Mouse (Mus musculus) stomach, embryonic 15.5 days (tissue): ENCODE data around the gene Vmn2r26. TPM values are rescaled to one million over a fixed set of nuclear protein-coding genes. Genes with fewer than 3 reads are reported as not detected.
"Not testable (repeated sequence)": the region's sequence is repeated elsewhere in the genome, so short reads cannot be mapped to it uniquely, and the experiment has no call there.

Experiments
- ATAC-seq: fragments of 200-750 bp; cut with Nextera tagmentation; 2 replicates; pipeline ENCODE4 v1.8.0; 2017; ENCODE audit warnings: low read depth, moderate number of reproducible peaks, moderate TSS enrichment; ENCODE audit not compliant: insufficient read depth, low FRiP score
- H3K27ac ChIP-seq: fragments of 300-500 bp; sonication (generic); 2 replicates; pipeline ENCODE4 v1.5.1; 2015; ENCODE audit warnings: mild to moderate bottlenecking, inconsistent platforms
- H3K27me3 ChIP-seq: fragments of 300-500 bp; sonication (generic); replicated peaks from 2 replicates; pipeline ENCODE4 v1.6.1; 2015; ENCODE audit warnings: inconsistent platforms
- H3K36me3 ChIP-seq: fragments of 300-500 bp; sonication (generic); 2 replicates; pipeline ENCODE4 v1.6.1; 2015; ENCODE audit warnings: inconsistent platforms
- H3K4me1 ChIP-seq: fragments of 300-500 bp; sonication (generic); 2 replicates; pipeline ENCODE4 v1.6.1; 2015; ENCODE audit warnings: inconsistent platforms
- H3K4me2 ChIP-seq: fragments of 300-500 bp; sonication (generic); 2 replicates; pipeline ENCODE4 v1.6.1; 2015; ENCODE audit warnings: mild to moderate bottlenecking, inconsistent platforms
- H3K4me3 ChIP-seq: fragments of 300-500 bp; sonication (generic); replicated peaks from 2 replicates; pipeline ENCODE4 v1.5.1; 2015; ENCODE audit warnings: inconsistent platforms
- H3K9ac ChIP-seq: fragments of 300-500 bp; sonication (generic); 2 replicates; pipeline ENCODE4 v1.6.1; 2015; ENCODE audit warnings: inconsistent platforms
- H3K9me3 ChIP-seq: fragments of 300-500 bp; sonication (generic); 2 replicates; pipeline ENCODE4 v1.6.1; 2016; ENCODE audit warnings: inconsistent platforms
- WGBS: fragments of 180-500 bp; shearing (Covaris S2); methylation state at CpG from one replicate; pipeline ENCODE4 v1.1.7; 2015; 5-methylcytosine and 5-hydroxymethylcytosine counted together
- polyA plus RNA-seq: library from polyadenylated mRNA; unstranded; fragments of >200 nt; fragmentation: Nextera tagmentation; extraction: Ambion mirVana; gene quantifications from 2 replicates; pipeline ENCODE4 v1.2.1, GENCODE M21; 2015

Vmn2r26 gene
- polyA plus RNA-seq: not detected in 2 replicates

GRCm38 (mm10) chr6:124024268-124024667 is at the start of gene Vmn2r26:
Gene Vmn2r26 (plus strand): TSS chr6:124024568.
- not testable (repeated sequence) for H3K4me3 ChIP-seq, H3K9me3 ChIP-seq, H3K36me3 ChIP-seq, H3K4me2 ChIP-seq, H3K9ac ChIP-seq, H3K27ac ChIP-seq, ATAC-seq, H3K4me1 ChIP-seq, H3K27me3 ChIP-seq
- WGBS: 39% methylated on average over 1 of the region's 1 CpGs

- ATAC-seq: no peak
- WGBS: 41% methylated on average over 1 of the region's 1 CpGs
- Histone ChIP-seq H3K9ac (no peak overlapping the region), H3K36me3 (no peaks in the 10 kb centered on the region), H3K27me3 (no peaks in the 10 kb centered on the region), H3K4me2 (no peak overlapping the region), H3K4me1 (no peaks in the 10 kb centered on the region), H3K27ac (no peak overlapping the region), H3K4me3 (no peak overlapping the region), H3K9me3 (no peaks in the 10 kb centered on the region)
Measured at GRCm38 (mm10) chr6:124020841-124021240, 3.5 kb upstream of the Vmn2r26 start.

DNA sequence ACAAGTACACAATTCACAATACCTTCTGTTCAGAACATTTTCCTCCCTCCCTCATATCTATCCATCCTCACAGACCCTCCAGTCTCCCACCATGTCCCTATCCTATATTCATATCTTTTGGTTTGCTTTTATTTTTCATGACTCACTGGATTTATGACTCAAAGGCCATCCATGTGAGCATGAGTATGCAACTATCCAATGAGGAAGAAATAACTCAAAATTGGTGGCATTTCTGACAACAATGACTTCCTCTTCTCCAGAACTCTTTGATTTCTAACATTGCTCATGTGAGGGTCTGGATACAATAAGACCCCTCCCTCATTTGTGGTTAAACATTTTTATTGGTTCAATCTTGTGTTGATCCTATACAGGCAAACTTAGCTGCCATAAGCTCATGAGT is 24.0 kb downstream of the Vmn2r26 start:
- Histone ChIP-seq H3K4me1 (no peaks in the 10 kb centered on the region), H3K4me2 (no peak overlapping the region), H3K9ac (no peak overlapping the region), H3K36me3 (no peaks in the 10 kb centered on the region), H3K27me3 (no peaks in the 10 kb centered on the region), H3K4me3 (no peak overlapping the region), H3K27ac (no peak overlapping the region), H3K9me3 (no peaks in the 10 kb centered on the region)
- no peak for ATAC-seq

- not testable (repeated sequence) for H3K4me1 ChIP-seq, H3K36me3 ChIP-seq, H3K9me3 ChIP-seq, ATAC-seq, H3K4me3 ChIP-seq, H3K27ac ChIP-seq, H3K9ac ChIP-seq, H3K27me3 ChIP-seq, H3K4me2 ChIP-seq
Measured at GRCm38 (mm10) chr6:124053611-124054010, 29.2 kb downstream of the Vmn2r26 start.

GRCm38 (mm10) chr6:124102334-124102733 is 78.0 kb downstream of the Vmn2r26 start:
- H3K36me3 ChIP-seq: no peaks in the 10 kb centered on the region
- no peaks in the 10 kb centered on the region for H3K27me3 ChIP-seq
- 68% methylated on average over 4 of the region's 4 CpGs for WGBS
- no peaks in the 10 kb centered on the region for H3K4me1 ChIP-seq
- no peak overlapping the region for H3K9ac ChIP-seq
- no peaks in the 10 kb centered on the region for H3K9me3 ChIP-seq
- no peak overlapping the region for H3K27ac ChIP-seq
- no peak overlapping the region for H3K4me3 ChIP-seq
- no peak for ATAC-seq
- H3K4me2 ChIP-seq: no peak overlapping the region

Other genes starting within 250 kb of the Vmn2r26 start
- gene Vmn2r24, start 245.7 kb upstream of the Vmn2r26 start, polyA plus RNA-seq: not detected in 2 replicates
- gene Vmn2r25, start 171.1 kb upstream of the Vmn2r26 start, polyA plus RNA-seq: not detected in 2 replicates
- not detected in 2 replicates for gene Vmn2r27, start 207.3 kb downstream of the Vmn2r26 start, polyA plus RNA-seq